8 mouse cellular contexts compared by ENCODE assay signal in the genomic region with DNA sequence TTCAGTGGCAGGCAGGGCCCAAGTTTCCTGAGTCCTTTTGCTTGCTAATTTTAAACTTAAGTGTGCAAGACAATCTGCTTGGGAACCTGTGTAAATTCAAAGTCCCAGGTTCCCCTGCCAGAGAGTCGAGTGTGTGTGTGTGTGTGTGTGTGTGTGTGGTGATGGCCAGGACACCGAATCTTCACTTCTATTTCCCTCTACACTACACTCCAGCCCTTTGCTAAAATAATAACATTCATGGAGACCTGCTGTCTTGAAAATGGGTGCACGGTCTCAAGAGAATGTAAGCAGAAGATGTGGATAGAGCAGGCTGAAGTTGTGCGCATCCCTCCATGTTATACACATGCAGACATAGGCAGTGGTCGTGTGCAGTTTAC. TPM values are rescaled to one million over a fixed set of nuclear protein-coding genes. Genes with fewer than 3 reads are reported as not detected.
DNase-seq lines count a peak whose midpoint lies in the region; ATAC-seq and TF ChIP-seq lines count a peak whose summit lies in the region.

No protein-coding gene starts in this region.

- 29% methylated on average over 5 of the region's 5 CpGs for WGBS in heart, postnatal 0 days

- peak overlapping the region; percentile 87 for H3K4me3 ChIP-seq in heart, postnatal 0 days (ENCODE audit: low read depth, low read length)
- H3K4me3 ChIP-seq in megakaryocyte, embryonic 14.5 days (replicated peaks): peak overlapping the region; percentile 96

- ATAC-seq in heart, postnatal 0 days (ENCODE audit: insufficient read depth, low read depth): peak; percentile 12; the same call in 1 of the 2 replicates

- peak overlapping the region; percentile 91 for H3K9ac ChIP-seq in heart, postnatal 0 days (replicated peaks; ENCODE audit: low read depth, low read length)

- H3K4me1 ChIP-seq in heart, postnatal 0 days (ENCODE audit: control insufficient read depth, insufficient read depth): peaks cover 8% of the 10 kb centered on the region; the same call in 1 of the 2 replicates
- peaks cover 69% of the 10 kb centered on the region for H3K4me1 ChIP-seq in megakaryocyte, embryonic 14.5 days

- no peaks in the 10 kb centered on the region for H3K27me3 ChIP-seq in heart, postnatal 0 days (ENCODE audit: control insufficient read depth, insufficient read depth, low read length)
- H3K27me3 ChIP-seq in megakaryocyte, embryonic 14.5 days (replicated peaks): no peaks in the 10 kb centered on the region

- no peak for TF ChIP-seq EP300 in heart, postnatal 0 days (IDR thresholded peaks at IDR 0.05; ENCODE audit: low read depth)

- DNase-seq in kidney, adult 9 months: peak; percentile 39
- no peak for DNase-seq in kidney, adult 8-10 months
- peak; percentile 24 for DNase-seq in Muller cell, postnatal 12 days (ENCODE audit: inconsistent ontology term)
- no peak for DNase-seq in heart, postnatal 0 days (ENCODE audit: low spot score)
- no peak for DNase-seq in layer of hippocampus, adult 18-20 months (ENCODE audit: low spot score in 2 of 2)
- no peak for DNase-seq in right cerebral cortex, postnatal 4 days
- DNase-seq in thymus, postnatal 0 days (ENCODE audit: low spot score): no peak

- peak overlapping the region; percentile 84 for H3K27ac ChIP-seq in heart, postnatal 0 days (ENCODE audit: low read depth)

- peak overlapping the region; percentile 81 for H3K4me2 ChIP-seq in heart, postnatal 0 days (ENCODE audit: low read depth, low read length)

- no peaks in the 10 kb centered on the region for H3K9me3 ChIP-seq in heart, postnatal 0 days (replicated peaks; ENCODE audit: control insufficient read depth, low read length)
- peaks cover 6% of the 10 kb centered on the region for H3K9me3 ChIP-seq in megakaryocyte, embryonic 14.5 days

- TF ChIP-seq CTCF in heart, postnatal 0 days (IDR thresholded peaks at IDR 0.05; ENCODE audit: low read depth): no peak

- H3K36me3 ChIP-seq in heart, postnatal 0 days (replicated peaks; ENCODE audit: control insufficient read depth, insufficient read depth, low read length): peaks cover 16% of the 10 kb centered on the region
- peaks cover 41% of the 10 kb centered on the region for H3K36me3 ChIP-seq in megakaryocyte, embryonic 14.5 days (replicated peaks; ENCODE audit: low read length)

RNA-seq across cellular contexts. Expression of a gene that starts 0.6 kb away (rescaled TPM):
- total RNA-seq in heart, postnatal 0 days (2014; rRNA removed; ENCODE audit: low replicate concordance): 57.1 and 64.2 TPM in 2 replicates
- polyA plus RNA-seq in heart, postnatal 0 days (2015; fragmentation: Nextera tagmentation; extraction: Ambion mirVana): 53.2 and 58.9 TPM in 2 replicates
- 20.4 and 35.2 TPM in 2 replicates for polyA plus RNA-seq in megakaryocyte, embryonic 14.5 days (2012; ENCODE audit: insufficient read depth, low replicate concordance)
- 10 to 100 TPM; 52.0 to 56.0 TPM for total RNA-seq in layer of hippocampus, adult 18-20 months (2021)
- 64.5 and 68.7 TPM in 2 replicates for polyA plus RNA-seq in thymus, postnatal 0 days (2015; fragmentation: Nextera tagmentation; extraction: Ambion mirVana)

RNA-seq across cellular contexts. Expression of a gene that starts 35.5 kb away (rescaled TPM):
- 115 and 149 TPM in 2 replicates for total RNA-seq in heart, postnatal 0 days (2014; rRNA removed; ENCODE audit: low replicate concordance)
- 79.0 and 80.2 TPM in 2 replicates for polyA plus RNA-seq in heart, postnatal 0 days (2015; fragmentation: Nextera tagmentation; extraction: Ambion mirVana)
- 26.2 and 48.5 TPM in 2 replicates for polyA plus RNA-seq in megakaryocyte, embryonic 14.5 days (2012; ENCODE audit: insufficient read depth, low replicate concordance)
- 10 to 100 TPM; 40.4 to 51.1 TPM for total RNA-seq in layer of hippocampus, adult 18-20 months (2021)
- 73.8 and 89.4 TPM in 2 replicates for polyA plus RNA-seq in thymus, postnatal 0 days (2015; fragmentation: Nextera tagmentation; extraction: Ambion mirVana)

RNA-seq across cellular contexts. Expression of a gene that starts 35.9 kb away (rescaled TPM):
- total RNA-seq in heart, postnatal 0 days (2014; rRNA removed; ENCODE audit: low replicate concordance): 6.1 and 9.5 TPM in 2 replicates
- polyA plus RNA-seq in heart, postnatal 0 days (2015; fragmentation: Nextera tagmentation; extraction: Ambion mirVana): 4.7 and 4.8 TPM in 2 replicates
- polyA plus RNA-seq in megakaryocyte, embryonic 14.5 days (2012; ENCODE audit: insufficient read depth, low replicate concordance): 3.4 and 8.7 TPM in 2 replicates
- total RNA-seq in layer of hippocampus, adult 18-20 months (2021): 1 to 10 TPM; 6.2 to 6.6 TPM
- polyA plus RNA-seq in thymus, postnatal 0 days (2015; fragmentation: Nextera tagmentation; extraction: Ambion mirVana): 12.9 and 13.5 TPM in 2 replicates

RNA-seq across cellular contexts. Expression of a gene that starts 39.8 kb away (rescaled TPM):
- total RNA-seq in heart, postnatal 0 days (2014; rRNA removed; ENCODE audit: low replicate concordance): 291 and 343 TPM in 2 replicates
- 90.8 and 105 TPM in 2 replicates for polyA plus RNA-seq in heart, postnatal 0 days (2015; fragmentation: Nextera tagmentation; extraction: Ambion mirVana)
- 95.9 and 122 TPM in 2 replicates for polyA plus RNA-seq in megakaryocyte, embryonic 14.5 days (2012; ENCODE audit: insufficient read depth, low replicate concordance)
- total RNA-seq in layer of hippocampus, adult 18-20 months (2021): 100 to 1,000 TPM; 919 to 955 TPM
- polyA plus RNA-seq in thymus, postnatal 0 days (2015; fragmentation: Nextera tagmentation; extraction: Ambion mirVana): 204 and 248 TPM in 2 replicates

Comparison
In these comparisons a context has a peak if more than half of its experiments do, and no peak if none do; other contexts are left out.
1. DNase-seq: peak in kidney, adult 9 months (single experiment) and Muller cell, postnatal 12 days (single experiment); none in kidney, adult 8-10 months (0 of 2), heart, postnatal 0 days (single experiment), layer of hippocampus, adult 18-20 months (0 of 2), right cerebral cortex, postnatal 4 days (single experiment) and thymus, postnatal 0 days (single experiment).